Mouse (Mus musculus): ENCODE results near the gene Olfr1217.
"Not testable (repeated sequence)": the region's sequence is repeated elsewhere in the genome, so short reads cannot be mapped to it uniquely, and the experiment has no call there.

The Olfr1217 gene

GRCm38 (mm10) chr2:89031965-89032364 is at the start of gene Olfr1217:
TSS of gene Olfr1217 (minus strand) at chr2:89032065.
- DNase-seq, result no peak

- no peak for DNase-seq
These were observed 49.6 kb upstream of the Olfr1217 start for GRCm38 (mm10) chr2:89081487-89081886.

GRCm38 (mm10) chr2:89061087-89061486 is 29.2 kb upstream of the Olfr1217 start, which contains the start of gene Olfr1218:
TSS of gene Olfr1218 (minus strand) at chr2:89061187.
- no peak for DNase-seq

- not testable (repeated sequence) for DNase-seq
These were observed 10.4 kb downstream of the Olfr1217 start for GRCm38 (mm10) chr2:89021436-89021835.

GRCm38 (mm10) chr2:89018240-89018639 is 13.6 kb downstream of the Olfr1217 start, which contains the start of gene Olfr1216:
TSS of gene Olfr1216 (minus strand) at chr2:89018340.
- DNase-seq, result no peak

- no peak for DNase-seq
These were observed 25.0 kb downstream of the Olfr1217 start, which contains the start of gene Olfr1215 for GRCm38 (mm10) chr2:89006873-89007272. TSS of gene Olfr1215 (minus strand) at chr2:89006973.

- DNase-seq, result no peak
These were observed 39.3 kb downstream of the Olfr1217 start, which contains the start of gene Olfr1214 for GRCm38 (mm10) chr2:88992553-88992952. TSS of gene Olfr1214 (minus strand) at chr2:88992653.

- no peak for DNase-seq
These were observed 51.7 kb downstream of the Olfr1217 start, which contains the start of gene Gm13762 for GRCm38 (mm10) chr2:88980181-88980580. TSS of gene Gm13762 (minus strand) at chr2:88980281.
